Mouse (Mus musculus) brain, embryonic 14.5 days (tissue): ENCODE measurements at regions not wholly inside any gene's neighbourhood (a gene's known extent, or its start where the extent isn't known, plus 50 kb on each side); places are given as distances from the start of the nearest gene placed in this dataset.

Source experiments
- CTCF ChIP-seq: fragments of 200-500 bp; IDR thresholded peaks from 2 replicates; pipeline ENCODE4 v1.5.1; 2012; ENCODE audit warnings: inconsistent platforms, mild to moderate bottlenecking, moderate library complexity, borderline replicate concordance; ENCODE audit not compliant: insufficient read depth, insufficient read length; ENCODE audit errors: extremely low read depth
- POLR2A ChIP-seq: fragments of 200-500 bp; IDR thresholded peaks from 2 replicates; pipeline ENCODE4 v1.6.1; 2012; ENCODE audit warnings: mild to moderate bottlenecking, inconsistent platforms, borderline replicate concordance; ENCODE audit not compliant: poor library complexity, insufficient read depth, insufficient read length, severe bottlenecking; ENCODE audit errors: extremely low read depth

DNA sequence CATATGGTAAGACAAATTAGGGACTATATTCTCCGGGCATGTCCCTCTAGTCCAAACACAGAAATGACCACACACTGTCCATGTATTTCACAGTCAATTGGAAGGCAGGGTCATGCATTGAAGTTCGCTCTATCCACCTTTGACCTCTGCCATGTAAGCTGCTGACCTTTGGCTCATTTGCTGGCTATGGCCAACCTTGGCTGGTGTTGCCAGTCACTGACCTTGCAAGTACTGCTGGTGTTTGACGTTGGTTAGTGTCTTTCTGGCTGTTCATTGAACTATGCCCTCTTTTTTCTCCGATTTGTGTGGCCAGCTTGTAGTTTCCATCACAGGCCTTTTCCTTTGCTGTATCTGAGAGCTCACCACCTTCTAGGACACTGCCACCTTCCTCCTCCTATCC, 97.3 kb upstream of the Cadm1 start:
- TF ChIP-seq CTCF (no peak), POLR2A (no peak)
